8 mouse cellular contexts compared by ENCODE assay signal in genomic region chr7:126799050-126799467, GRCm38 (mm10). TPM values are rescaled to one million over a fixed set of nuclear protein-coding genes. Genes with fewer than 3 reads are reported as not detected.
A peak's percentile ranks its signal among the peaks of the same experiment; 100 is the strongest.
DNase-seq lines count a peak whose midpoint lies in the region; ATAC-seq and TF ChIP-seq lines count a peak whose summit lies in the region.

No protein-coding gene starts in this region.

- H3K4me2 ChIP-seq in forebrain, embryonic 11.5 days (ENCODE audit: low read depth, low read length, severe bottlenecking), result peak overlapping the region; percentile 97
- H3K4me2 ChIP-seq in heart, postnatal 0 days (ENCODE audit: low read depth, low read length), result peak overlapping the region; percentile 81
- peak overlapping the region; percentile 97 for H3K4me2 ChIP-seq in liver, embryonic 16.5 days (ENCODE audit: low read depth, low read length)
- peak overlapping the region; percentile 87 for H3K4me2 ChIP-seq in neural tube, embryonic 13.5 days

- peak overlapping the region; percentile 68 for H3K4me3 ChIP-seq in forebrain, embryonic 11.5 days (ENCODE audit: low read depth, low read length)
- peak overlapping the region; percentile 83 for H3K4me3 ChIP-seq in heart, postnatal 0 days (ENCODE audit: low read depth, low read length)
- peak overlapping the region; percentile 81 for H3K4me3 ChIP-seq in liver, embryonic 16.5 days (ENCODE audit: low read depth, low read length)
- peak overlapping the region; percentile 88 for H3K4me3 ChIP-seq in neural tube, embryonic 13.5 days
- peak overlapping the region; percentile 94 for H3K4me3 ChIP-seq in testis, adult 2 months (ENCODE audit: control insufficient read depth, low read depth, low read length)

- no peaks in the 10 kb centered on the region for H3K27me3 ChIP-seq in forebrain, embryonic 11.5 days (ENCODE audit: control insufficient read depth, insufficient read depth, low read length)
- H3K27me3 ChIP-seq in heart, postnatal 0 days (ENCODE audit: control insufficient read depth, insufficient read depth, low read length), result no peaks in the 10 kb centered on the region
- no peaks in the 10 kb centered on the region for H3K27me3 ChIP-seq in liver, embryonic 16.5 days (ENCODE audit: control insufficient read depth, insufficient read depth, low read depth, low read length)
- H3K27me3 ChIP-seq in neural tube, embryonic 13.5 days, result no peaks in the 10 kb centered on the region
- no peaks in the 10 kb centered on the region for H3K27me3 ChIP-seq in testis, adult 2 months (ENCODE audit: control insufficient read depth, insufficient read depth, low read length)

- WGBS in forebrain, embryonic 11.5 days, result under 1% methylated on average over 36 of the region's 36 CpGs
- 0% methylated on average over 26 of the region's 36 CpGs for WGBS in heart, postnatal 0 days
- WGBS in liver, embryonic 16.5 days (ENCODE audit: insufficient replicate concordance), result 1% methylated on average over 33 of the region's 36 CpGs
- WGBS in neural tube, embryonic 13.5 days, result 0% methylated on average over 33 of the region's 36 CpGs

- TF ChIP-seq POLR2A in testis, adult 2 months (IDR thresholded peaks at IDR 0.05; ENCODE audit: control insufficient read depth, low read depth, low read length), result peak; percentile 97

- TF ChIP-seq CTCF in heart, postnatal 0 days (IDR thresholded peaks at IDR 0.05; ENCODE audit: low read depth), result peak; percentile 25; the same call in 1 of the 2 replicates
- TF ChIP-seq CTCF in testis, adult 2 months (IDR thresholded peaks at IDR 0.05; ENCODE audit: control insufficient read depth, insufficient read depth, insufficient replicate concordance, low read depth, low read length), result no peak

- TF ChIP-seq EP300 in heart, postnatal 0 days (IDR thresholded peaks at IDR 0.05; ENCODE audit: low read depth), result peak; percentile 2; the same call in 1 of the 2 replicates

- peak; percentile 94 for ATAC-seq in forebrain, embryonic 11.5 days (replicated peaks; ENCODE audit: low FRiP score)
- peak; percentile 92 for ATAC-seq in heart, postnatal 0 days (ENCODE audit: insufficient read depth, low read depth)
- ATAC-seq in liver, embryonic 16.5 days (ENCODE audit: low read depth), result peak; percentile 94
- ATAC-seq in neural tube, embryonic 13.5 days (ENCODE audit: low read depth), result peak; percentile 96

- H3K9me3 ChIP-seq in forebrain, embryonic 11.5 days (ENCODE audit: control insufficient read depth, low read length), result no peaks in the 10 kb centered on the region
- H3K9me3 ChIP-seq in heart, postnatal 0 days (replicated peaks; ENCODE audit: control insufficient read depth, low read length), result no peaks in the 10 kb centered on the region
- no peaks in the 10 kb centered on the region for H3K9me3 ChIP-seq in liver, embryonic 16.5 days (replicated peaks; ENCODE audit: control insufficient read depth, low read length)
- no peaks in the 10 kb centered on the region for H3K9me3 ChIP-seq in neural tube, embryonic 13.5 days

- peaks cover 11% of the 10 kb centered on the region; the same call in 1 of the 2 replicates for H3K36me3 ChIP-seq in forebrain, embryonic 11.5 days (ENCODE audit: control insufficient read depth, insufficient read depth, low read length)
- peaks cover 38% of the 10 kb centered on the region for H3K36me3 ChIP-seq in heart, postnatal 0 days (replicated peaks; ENCODE audit: control insufficient read depth, insufficient read depth, low read length)
- H3K36me3 ChIP-seq in liver, embryonic 16.5 days (ENCODE audit: control insufficient read depth, insufficient read depth), result peaks cover 6% of the 10 kb centered on the region
- peaks cover 38% of the 10 kb centered on the region for H3K36me3 ChIP-seq in neural tube, embryonic 13.5 days
- H3K36me3 ChIP-seq in testis, adult 2 months (ENCODE audit: control insufficient read depth, insufficient read depth, low read length), result no peaks in the 10 kb centered on the region

- peak overlapping the region; percentile 86 for H3K9ac ChIP-seq in forebrain, embryonic 11.5 days (ENCODE audit: low read length)
- peak overlapping the region; percentile 84 for H3K9ac ChIP-seq in heart, postnatal 0 days (replicated peaks; ENCODE audit: low read depth, low read length)
- H3K9ac ChIP-seq in liver, embryonic 16.5 days (ENCODE audit: low read depth, low read length), result peak overlapping the region; percentile 79
- H3K9ac ChIP-seq in neural tube, embryonic 13.5 days, result peak overlapping the region; percentile 93

- peak overlapping the region; percentile 92 for H3K27ac ChIP-seq in forebrain, embryonic 11.5 days (ENCODE audit: low read depth, low read length)
- H3K27ac ChIP-seq in heart, postnatal 0 days (ENCODE audit: low read depth), result peak overlapping the region; percentile 97
- peak overlapping the region; percentile 91 for H3K27ac ChIP-seq in liver, embryonic 16.5 days (ENCODE audit: low read length)
- H3K27ac ChIP-seq in neural tube, embryonic 13.5 days (replicated peaks), result peak overlapping the region; percentile 96
- H3K27ac ChIP-seq in testis, adult 2 months (ENCODE audit: control insufficient read depth, insufficient read depth, low read depth, low read length), result peak overlapping the region; percentile 95

- peak; percentile 92 to 94 for DNase-seq in CD8-positive naive resting alpha-beta T cell, adult 2 months (ENCODE audit: low read depth in 2 of 2, low spot score in 2 of 2)
- peak; percentile 97 for DNase-seq in c-Kit-positive CD71-negative TER-119-negative erythroid progenitor cells, embryonic 14.5 days (ENCODE audit: low read depth)
- peak; percentile 99 for DNase-seq in forebrain, embryonic 11.5 days (ENCODE audit: low spot score)
- DNase-seq in heart, postnatal 0 days (ENCODE audit: low spot score), result peak; percentile 98
- DNase-seq in kidney, postnatal 4 days, result peak; percentile 97 to 98

- H3K4me1 ChIP-seq in forebrain, embryonic 11.5 days (replicated peaks; ENCODE audit: control insufficient read depth, insufficient read depth, low read length), result peaks cover 30% of the 10 kb centered on the region
- peaks cover 22% of the 10 kb centered on the region for H3K4me1 ChIP-seq in heart, postnatal 0 days (ENCODE audit: control insufficient read depth, insufficient read depth)
- peaks cover 38% of the 10 kb centered on the region for H3K4me1 ChIP-seq in liver, embryonic 16.5 days (ENCODE audit: control insufficient read depth, low read depth, low read length)
- peaks cover 44% of the 10 kb centered on the region for H3K4me1 ChIP-seq in neural tube, embryonic 13.5 days (replicated peaks)
- H3K4me1 ChIP-seq in testis, adult 2 months (ENCODE audit: control insufficient read depth, insufficient read depth, low read length), result peaks cover 17% of the 10 kb centered on the region

RNA-seq across cellular contexts. Expression of gene Fam57b, which starts 1.6 kb away (rescaled TPM):
- 10.2 and 10.6 TPM in 2 replicates for polyA plus RNA-seq in forebrain, embryonic 11.5 days (2014; fragmentation: Nextera tagmentation; extraction: Ambion mirVana)
- 0.99 and 2.9 TPM in 2 replicates for total RNA-seq in heart, postnatal 0 days (2014; rRNA removed; ENCODE audit: low replicate concordance)
- 2.6 and 3.0 TPM in 2 replicates for polyA plus RNA-seq in heart, postnatal 0 days (2015; fragmentation: Nextera tagmentation; extraction: Ambion mirVana)
- not detected in 2 replicates for polyA plus RNA-seq in liver, embryonic 16.5 days (2015; fragmentation: Nextera tagmentation; extraction: Ambion mirVana)
- polyA plus RNA-seq in neural tube, embryonic 13.5 days (2015; fragmentation: Nextera tagmentation; extraction: Ambion mirVana), result 36.8 and 40.6 TPM in 2 replicates
- 7.9 and 9.8 TPM in 2 replicates for polyA plus RNA-seq in testis, adult 2 months (2012; rRNA removed)

RNA-seq across cellular contexts. Expression of gene Ppp4c, which starts 6.8 kb away (rescaled TPM):
- polyA plus RNA-seq in forebrain, embryonic 11.5 days (2014; fragmentation: Nextera tagmentation; extraction: Ambion mirVana), result 348 and 392 TPM in 2 replicates
- 93.7 and 118 TPM in 2 replicates for total RNA-seq in heart, postnatal 0 days (2014; rRNA removed; ENCODE audit: low replicate concordance)
- 75.8 and 77.4 TPM in 2 replicates for polyA plus RNA-seq in heart, postnatal 0 days (2015; fragmentation: Nextera tagmentation; extraction: Ambion mirVana)
- 82.2 and 91.1 TPM in 2 replicates for polyA plus RNA-seq in liver, embryonic 16.5 days (2015; fragmentation: Nextera tagmentation; extraction: Ambion mirVana)
- 216 and 230 TPM in 2 replicates for polyA plus RNA-seq in neural tube, embryonic 13.5 days (2015; fragmentation: Nextera tagmentation; extraction: Ambion mirVana)
- 252 and 262 TPM in 2 replicates for polyA plus RNA-seq in testis, adult 2 months (2012; rRNA removed)

RNA-seq across cellular contexts. Expression of gene Tbx6, which starts 17.8 kb away (rescaled TPM):
- 0.28 and 0.61 TPM in 2 replicates for polyA plus RNA-seq in forebrain, embryonic 11.5 days (2014; fragmentation: Nextera tagmentation; extraction: Ambion mirVana)
- 0.23 and 1.3 TPM in 2 replicates for total RNA-seq in heart, postnatal 0 days (2014; rRNA removed; ENCODE audit: low replicate concordance)
- polyA plus RNA-seq in heart, postnatal 0 days (2015; fragmentation: Nextera tagmentation; extraction: Ambion mirVana), result 0.07 TPM in 1 of 2 replicates, not detected in the other
- 0.90 and 1.3 TPM in 2 replicates for polyA plus RNA-seq in liver, embryonic 16.5 days (2015; fragmentation: Nextera tagmentation; extraction: Ambion mirVana)
- polyA plus RNA-seq in neural tube, embryonic 13.5 days (2015; fragmentation: Nextera tagmentation; extraction: Ambion mirVana), result 0.25 and 0.66 TPM in 2 replicates
- 1.1 and 1.2 TPM in 2 replicates for polyA plus RNA-seq in testis, adult 2 months (2012; rRNA removed)

RNA-seq across cellular contexts. Expression of gene Ypel3, which starts 22.3 kb away (rescaled TPM):
- 63.9 and 80.5 TPM in 2 replicates for polyA plus RNA-seq in forebrain, embryonic 11.5 days (2014; fragmentation: Nextera tagmentation; extraction: Ambion mirVana)
- 88.9 and 146 TPM in 2 replicates for total RNA-seq in heart, postnatal 0 days (2014; rRNA removed; ENCODE audit: low replicate concordance)
- 84.1 and 111 TPM in 2 replicates for polyA plus RNA-seq in heart, postnatal 0 days (2015; fragmentation: Nextera tagmentation; extraction: Ambion mirVana)
- polyA plus RNA-seq in liver, embryonic 16.5 days (2015; fragmentation: Nextera tagmentation; extraction: Ambion mirVana), result 102 and 119 TPM in 2 replicates
- polyA plus RNA-seq in neural tube, embryonic 13.5 days (2015; fragmentation: Nextera tagmentation; extraction: Ambion mirVana), result 204 and 215 TPM in 2 replicates
- 74.3 and 92.1 TPM in 2 replicates for polyA plus RNA-seq in testis, adult 2 months (2012; rRNA removed)

RNA-seq across cellular contexts. Expression of gene 4930451I11Rik, which starts 32.4 kb away (rescaled TPM):
- not detected in 2 replicates for polyA plus RNA-seq in forebrain, embryonic 11.5 days (2014; fragmentation: Nextera tagmentation; extraction: Ambion mirVana)
- total RNA-seq in heart, postnatal 0 days (2014; rRNA removed; ENCODE audit: low replicate concordance), result not detected in 2 replicates
- polyA plus RNA-seq in heart, postnatal 0 days (2015; fragmentation: Nextera tagmentation; extraction: Ambion mirVana), result not detected in 2 replicates
- polyA plus RNA-seq in liver, embryonic 16.5 days (2015; fragmentation: Nextera tagmentation; extraction: Ambion mirVana), result not detected in 2 replicates
- polyA plus RNA-seq in neural tube, embryonic 13.5 days (2015; fragmentation: Nextera tagmentation; extraction: Ambion mirVana), result not detected in 2 replicates
- polyA plus RNA-seq in testis, adult 2 months (2012; rRNA removed), result 103 and 114 TPM in 2 replicates

Comparison
In these comparisons a context has a peak if more than half of its experiments do, and no peak if none do; other contexts are left out.
1. Peak in every context shown above with its lines: DNase-seq, ATAC-seq, H3K4me3 ChIP-seq and H3K27ac ChIP-seq.